Mouse (Mus musculus): Measurements from ENCODE around the gene Smyd2. TPM values are rescaled to one million over a fixed set of nuclear protein-coding genes. Genes with fewer than 3 reads are reported as not detected.

Smyd2 gene
- polyA plus RNA-seq, 1 experiment from 2014 or later: 69.5 TPM

DNA sequence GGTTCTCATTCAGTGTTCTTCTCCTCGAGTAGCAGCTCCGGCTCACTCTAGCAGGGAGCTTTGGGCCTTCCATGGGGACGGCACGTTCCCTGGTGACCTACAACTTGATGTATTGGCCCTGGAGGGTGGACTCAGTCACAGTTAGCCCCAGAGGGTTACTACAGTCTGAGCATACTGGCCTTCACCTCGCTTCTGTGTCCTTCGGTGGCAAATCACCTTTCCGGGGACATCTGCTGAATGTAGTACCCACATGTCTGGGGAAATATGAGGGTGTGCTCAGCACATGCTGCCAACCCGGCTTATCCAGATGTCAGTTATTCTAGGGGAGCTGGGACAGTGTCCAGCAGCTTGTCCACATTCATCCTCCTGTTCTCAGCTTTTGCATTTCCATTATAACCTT lies 48.6 kb downstream of the Smyd2 start:
- Histone ChIP-seq H3K4me1 (ENCODE audit: control insufficient read depth, insufficient read depth, low read length) (0 out of 2 replicates have a peak, but pooled peaks cover 4% of the 10 kb centered on the region), H3K36me3 (ENCODE audit: control insufficient read depth, insufficient read depth, low read length) (no peaks in the 10 kb centered on the region), H3K4me3 (replicated peaks; ENCODE audit: low read depth, low read length) (no peak overlapping the region), H3K27ac (replicated peaks; ENCODE audit: low read depth, low read length) (no peak overlapping the region), H3K27me3 (ENCODE audit: control insufficient read depth, insufficient read depth, low read length) (no peaks in the 10 kb centered on the region), H3K4me2 (ENCODE audit: low read length) (no peak overlapping the region), H3K9ac (replicated peaks; ENCODE audit: low read length) (no peak overlapping the region), H3K9me3 (ENCODE audit: control insufficient read depth, low read length) (no peaks in the 10 kb centered on the region)
- no peak for ATAC-seq (ENCODE audit: low FRiP score, low TSS enrichment)
- no peak for DNase-seq
- 91% methylated on average over 8 of the region's 8 CpGs for WGBS

DNA sequence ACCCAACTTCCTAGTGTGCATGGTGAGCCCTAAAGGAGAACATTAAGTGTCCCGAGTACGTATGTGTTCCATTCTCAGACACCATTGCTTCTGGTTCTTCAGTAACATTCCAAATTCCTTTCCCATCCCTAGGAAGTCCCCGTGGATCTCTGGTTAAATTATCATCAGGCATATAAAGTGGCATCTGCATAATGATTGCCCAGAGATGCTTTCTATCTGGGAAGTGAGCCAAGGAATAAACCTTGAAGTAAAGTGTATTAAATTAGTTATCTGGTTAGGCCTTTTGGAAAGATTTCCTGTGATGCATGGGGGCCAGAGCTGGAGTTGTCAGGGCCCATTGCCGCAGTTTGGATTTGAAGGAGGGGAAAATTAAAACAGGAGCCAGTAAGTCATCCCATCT lies 50.1 kb downstream of the Smyd2 start:
- Histone ChIP-seq H3K27ac (replicated peaks; ENCODE audit: low read depth, low read length) (no peak overlapping the region), H3K9me3 (ENCODE audit: control insufficient read depth, low read length) (no peaks in the 10 kb centered on the region)
- WGBS: 63% methylated on average over 4 of the region's 4 CpGs

DNA sequence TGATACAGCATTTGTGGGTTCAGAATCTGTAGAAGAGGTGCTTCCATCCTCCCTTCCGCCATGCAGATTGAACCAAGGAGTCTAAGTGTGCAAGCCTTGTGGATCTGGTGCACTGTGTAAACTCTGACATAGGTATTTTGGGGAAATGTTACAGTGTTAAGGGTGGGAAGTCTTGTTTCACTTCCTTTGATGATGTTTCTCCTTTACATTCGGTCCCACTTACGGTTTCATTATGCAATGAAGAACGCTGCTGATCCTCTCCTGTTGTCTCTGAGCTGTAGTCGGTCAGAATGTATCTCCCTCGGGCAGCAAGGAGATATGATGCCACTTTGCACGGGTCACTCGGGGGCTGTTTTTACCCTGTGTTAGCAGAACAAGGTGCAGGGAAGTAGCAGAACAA lies 50.5 kb downstream of the Smyd2 start:
- no peak for DNase-seq
- WGBS: 86% methylated on average over 8 of the region's 8 CpGs
- Histone ChIP-seq H3K27ac (replicated peaks; ENCODE audit: low read depth, low read length) (no peak overlapping the region), H3K36me3 (ENCODE audit: control insufficient read depth, insufficient read depth, low read length) (no peaks in the 10 kb centered on the region), H3K4me3 (replicated peaks; ENCODE audit: low read depth, low read length) (no peak overlapping the region), H3K4me2 (ENCODE audit: low read length) (no peak overlapping the region), H3K4me1 (ENCODE audit: control insufficient read depth, insufficient read depth, low read length) (0 out of 2 replicates have a peak, but pooled peaks cover 4% of the 10 kb centered on the region), H3K9ac (replicated peaks; ENCODE audit: low read length) (no peak overlapping the region), H3K9me3 (ENCODE audit: control insufficient read depth, low read length) (no peaks in the 10 kb centered on the region), H3K27me3 (ENCODE audit: control insufficient read depth, insufficient read depth, low read length) (no peaks in the 10 kb centered on the region)
- no peak for ATAC-seq (ENCODE audit: low FRiP score, low TSS enrichment)

More for the DNA sequence above, 50.1 kb downstream of the Smyd2 start:
- ATAC-seq (ENCODE audit: low FRiP score, low TSS enrichment) (no peak), DNase-seq (peak; percentile 51)
- Histone ChIP-seq H3K9ac (replicated peaks; ENCODE audit: low read length) (no peak overlapping the region), H3K27me3 (ENCODE audit: control insufficient read depth, insufficient read depth, low read length) (no peaks in the 10 kb centered on the region), H3K4me2 (ENCODE audit: low read length) (no peak overlapping the region), H3K4me1 (ENCODE audit: control insufficient read depth, insufficient read depth, low read length) (0 out of 2 replicates have a peak, but pooled peaks cover 4% of the 10 kb centered on the region), H3K36me3 (ENCODE audit: control insufficient read depth, insufficient read depth, low read length) (no peaks in the 10 kb centered on the region), H3K4me3 (replicated peaks; ENCODE audit: low read depth, low read length) (no peak overlapping the region)

DNA sequence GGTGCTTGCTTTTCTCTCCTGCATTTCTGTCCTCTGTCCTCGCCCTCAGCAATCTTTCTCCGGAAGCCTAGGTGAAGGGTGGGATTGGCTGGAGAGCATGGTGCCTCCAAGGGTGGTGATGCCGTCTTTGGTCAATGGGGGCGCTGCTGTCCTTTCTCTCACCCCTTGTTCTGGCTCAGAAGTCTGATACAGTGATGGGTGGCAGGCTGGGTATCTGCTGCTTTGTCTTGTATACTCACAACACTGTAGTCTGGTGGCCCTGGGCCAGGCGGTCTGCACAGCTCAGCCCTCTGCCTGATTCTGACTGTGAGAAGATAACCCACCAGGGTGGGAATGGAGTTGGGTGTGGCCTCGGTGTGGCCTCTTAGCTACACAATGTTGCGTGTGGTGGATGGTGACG lies 51.6 kb downstream of the Smyd2 start:
- 80% methylated on average over 8 of the region's 8 CpGs for WGBS
- Histone ChIP-seq H3K4me1 (ENCODE audit: control insufficient read depth, insufficient read depth, low read length) (0 out of 2 replicates have a peak, but pooled peaks cover 4% of the 10 kb centered on the region), H3K4me2 (ENCODE audit: low read length) (no peak overlapping the region), H3K27ac (replicated peaks; ENCODE audit: low read depth, low read length) (no peak overlapping the region), H3K36me3 (ENCODE audit: control insufficient read depth, insufficient read depth, low read length) (no peaks in the 10 kb centered on the region), H3K9ac (replicated peaks; ENCODE audit: low read length) (no peak overlapping the region), H3K9me3 (ENCODE audit: control insufficient read depth, low read length) (no peaks in the 10 kb centered on the region), H3K4me3 (replicated peaks; ENCODE audit: low read depth, low read length) (no peak overlapping the region), H3K27me3 (ENCODE audit: control insufficient read depth, insufficient read depth, low read length) (no peaks in the 10 kb centered on the region)
- ATAC-seq (ENCODE audit: low FRiP score, low TSS enrichment) (no peak), DNase-seq (no peak)

DNA sequence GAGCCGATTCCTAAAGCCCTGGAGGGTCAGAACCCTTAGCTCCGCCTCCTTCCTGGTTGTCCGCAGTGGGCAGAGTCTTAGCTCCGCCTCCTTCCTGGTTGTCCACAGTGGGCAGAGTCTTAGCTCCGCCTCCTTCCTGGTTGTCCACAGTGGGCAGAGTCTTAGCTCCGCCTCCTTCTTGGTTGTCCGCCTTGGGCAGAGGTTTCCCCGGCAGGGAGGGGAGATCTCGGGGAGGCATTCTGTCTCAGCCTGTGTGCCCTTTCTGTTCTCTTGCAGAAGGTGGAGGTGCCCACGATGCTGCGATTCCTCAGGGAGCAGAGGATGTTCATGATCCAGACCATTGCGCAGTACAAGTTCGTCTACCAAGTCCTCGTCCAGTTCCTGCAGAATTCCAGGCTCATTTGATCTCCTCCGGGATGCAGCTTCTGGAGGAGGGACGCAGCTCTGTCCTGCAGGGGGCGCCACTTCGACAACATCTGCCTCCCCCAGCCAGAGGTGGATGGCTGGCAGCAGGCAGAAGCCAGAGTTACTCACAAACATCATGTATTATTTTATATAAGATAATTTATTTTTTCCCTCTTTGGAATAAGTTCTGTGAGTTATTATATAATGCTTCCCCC lies 52.4 kb downstream of the Smyd2 start:
- DNase-seq (no peak), ATAC-seq (ENCODE audit: low FRiP score, low TSS enrichment) (no peak)
- Histone ChIP-seq H3K9me3 (ENCODE audit: control insufficient read depth, low read length) (no peaks in the 10 kb centered on the region), H3K27ac (replicated peaks; ENCODE audit: low read depth, low read length) (no peak overlapping the region), H3K4me1 (ENCODE audit: control insufficient read depth, insufficient read depth, low read length) (peaks cover 5% of the 10 kb centered on the region; the same call in 1 of the 2 replicates), H3K27me3 (ENCODE audit: control insufficient read depth, insufficient read depth, low read length) (no peaks in the 10 kb centered on the region), H3K9ac (replicated peaks; ENCODE audit: low read length) (no peak overlapping the region), H3K36me3 (ENCODE audit: control insufficient read depth, insufficient read depth, low read length) (no peaks in the 10 kb centered on the region), H3K4me3 (replicated peaks; ENCODE audit: low read depth, low read length) (no peak overlapping the region), H3K4me2 (ENCODE audit: low read length) (no peak overlapping the region)
- 91% methylated on average over 18 of the region's 18 CpGs for WGBS

DNA sequence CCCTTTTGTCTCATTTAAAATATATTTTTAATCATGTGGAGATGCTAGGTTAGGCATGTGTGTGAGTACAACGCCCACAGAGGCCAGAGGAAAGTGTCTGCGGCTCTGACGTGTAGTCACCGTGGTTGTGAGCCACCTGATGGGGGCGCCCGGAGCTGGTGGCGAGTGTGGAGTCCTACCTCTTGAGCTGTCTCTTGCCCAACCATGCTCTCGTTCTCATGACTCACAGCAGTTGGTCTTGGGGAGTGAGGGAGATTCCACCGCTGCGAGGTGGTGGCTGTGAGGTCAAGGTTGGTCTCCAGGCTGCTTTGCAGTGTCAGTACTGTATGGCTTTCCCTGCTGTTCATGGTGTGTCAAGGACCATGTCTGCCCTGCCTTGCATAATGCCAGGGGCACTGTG lies 54.1 kb downstream of the Smyd2 start:
- no peak for ATAC-seq (ENCODE audit: low FRiP score, low TSS enrichment)
- no peak for DNase-seq
- Histone ChIP-seq H3K4me2 (ENCODE audit: low read length) (no peak overlapping the region), H3K4me3 (replicated peaks; ENCODE audit: low read depth, low read length) (no peak overlapping the region), H3K27ac (replicated peaks; ENCODE audit: low read depth, low read length) (no peak overlapping the region), H3K4me1 (ENCODE audit: control insufficient read depth, insufficient read depth, low read length) (peaks cover 10% of the 10 kb centered on the region; the same call in 1 of the 2 replicates), H3K9me3 (ENCODE audit: control insufficient read depth, low read length) (no peaks in the 10 kb centered on the region), H3K9ac (replicated peaks; ENCODE audit: low read length) (no peak overlapping the region), H3K36me3 (ENCODE audit: control insufficient read depth, insufficient read depth, low read length) (no peaks in the 10 kb centered on the region), H3K27me3 (ENCODE audit: control insufficient read depth, insufficient read depth, low read length) (no peaks in the 10 kb centered on the region)
- WGBS: 83% methylated on average over 10 of the region's 10 CpGs

DNA sequence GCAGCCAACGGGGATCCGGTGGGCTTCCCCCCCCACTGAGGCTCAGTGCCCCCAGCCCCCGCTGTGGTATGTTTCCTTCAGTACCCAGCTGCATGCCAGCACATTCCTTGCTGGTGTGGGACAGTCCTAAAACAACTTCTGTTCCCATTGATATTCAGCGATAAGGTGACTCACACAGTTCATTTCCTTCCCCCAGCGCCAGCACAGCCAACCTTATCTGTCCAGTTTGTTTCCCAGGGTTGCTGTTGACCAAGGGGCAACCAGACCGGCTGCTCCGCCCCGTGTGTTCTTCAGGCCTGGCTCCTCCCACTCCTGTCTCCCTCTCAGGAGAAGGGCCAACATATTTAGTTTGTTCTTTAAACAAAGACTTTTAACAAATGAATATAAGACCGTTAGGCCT lies 54.7 kb downstream of the Smyd2 start:
- Histone ChIP-seq H3K36me3 (ENCODE audit: control insufficient read depth, insufficient read depth, low read length) (no peaks in the 10 kb centered on the region), H3K27ac (replicated peaks; ENCODE audit: low read depth, low read length) (no peak overlapping the region), H3K4me1 (ENCODE audit: control insufficient read depth, insufficient read depth, low read length) (peaks cover 10% of the 10 kb centered on the region; the same call in 1 of the 2 replicates), H3K4me2 (ENCODE audit: low read length) (no peak overlapping the region), H3K27me3 (ENCODE audit: control insufficient read depth, insufficient read depth, low read length) (no peaks in the 10 kb centered on the region), H3K9ac (replicated peaks; ENCODE audit: low read length) (no peak overlapping the region), H3K4me3 (replicated peaks; ENCODE audit: low read depth, low read length) (no peak overlapping the region), H3K9me3 (ENCODE audit: control insufficient read depth, low read length) (no peaks in the 10 kb centered on the region)
- ATAC-seq (ENCODE audit: low FRiP score, low TSS enrichment): no peak
- no peak for DNase-seq
- WGBS: 74% methylated on average over 9 of the region's 9 CpGs

DNA sequence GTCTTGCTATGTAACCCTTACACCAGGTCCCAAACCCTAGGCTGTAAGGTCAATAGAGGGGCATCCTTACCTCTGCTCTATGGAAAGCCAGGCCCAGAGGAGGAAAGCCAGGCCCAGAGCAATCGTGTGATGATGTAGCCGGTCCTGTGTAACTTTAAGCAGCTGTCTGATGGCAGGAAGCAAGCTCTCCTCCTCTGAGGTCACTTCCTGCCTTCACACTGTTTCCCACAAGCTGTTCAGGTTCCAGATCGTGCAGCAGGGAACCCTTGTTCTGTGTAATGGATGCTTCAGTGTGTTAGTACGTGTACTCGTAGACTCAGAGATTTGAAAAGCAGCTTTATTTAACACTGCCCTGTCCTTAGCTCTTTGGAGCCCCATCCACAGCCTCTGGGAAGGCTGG lies 55.1 kb downstream of the Smyd2 start:
- 78% methylated on average over 5 of the region's 5 CpGs for WGBS
- Histone ChIP-seq H3K4me3 (replicated peaks; ENCODE audit: low read depth, low read length) (no peak overlapping the region), H3K4me2 (ENCODE audit: low read length) (no peak overlapping the region), H3K27ac (replicated peaks; ENCODE audit: low read depth, low read length) (no peak overlapping the region), H3K9ac (replicated peaks; ENCODE audit: low read length) (no peak overlapping the region), H3K9me3 (ENCODE audit: control insufficient read depth, low read length) (no peaks in the 10 kb centered on the region), H3K4me1 (ENCODE audit: control insufficient read depth, insufficient read depth, low read length) (peaks cover 10% of the 10 kb centered on the region; the same call in 1 of the 2 replicates), H3K36me3 (ENCODE audit: control insufficient read depth, insufficient read depth, low read length) (no peaks in the 10 kb centered on the region), H3K27me3 (ENCODE audit: control insufficient read depth, insufficient read depth, low read length) (no peaks in the 10 kb centered on the region)
- ATAC-seq (ENCODE audit: low FRiP score, low TSS enrichment) (no peak), DNase-seq (no peak)

DNA sequence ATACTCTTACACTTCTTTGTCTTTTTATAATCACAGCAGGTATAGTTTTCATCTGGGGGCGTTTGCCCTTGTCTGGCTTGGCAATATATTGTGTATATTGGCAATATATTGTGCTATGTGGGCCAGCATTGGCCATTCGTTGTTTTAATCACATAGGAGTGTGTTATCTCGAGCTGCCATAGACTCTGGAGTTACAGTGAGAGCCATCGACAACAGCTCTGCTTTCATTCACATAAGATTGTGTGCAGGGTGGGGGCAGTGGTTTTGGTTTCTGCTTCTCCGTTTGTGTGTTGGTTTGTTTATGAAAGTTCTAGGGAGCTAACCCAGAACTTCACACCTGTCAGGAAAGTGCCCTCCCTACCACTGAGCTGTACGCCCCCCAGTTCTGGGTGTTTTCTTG lies 55.5 kb downstream of the Smyd2 start:
- Histone ChIP-seq H3K9ac (replicated peaks; ENCODE audit: low read length) (no peak overlapping the region), H3K4me2 (ENCODE audit: low read length) (no peak overlapping the region), H3K27ac (replicated peaks; ENCODE audit: low read depth, low read length) (no peak overlapping the region), H3K27me3 (ENCODE audit: control insufficient read depth, insufficient read depth, low read length) (no peaks in the 10 kb centered on the region), H3K36me3 (ENCODE audit: control insufficient read depth, insufficient read depth, low read length) (no peaks in the 10 kb centered on the region), H3K4me1 (ENCODE audit: control insufficient read depth, insufficient read depth, low read length) (peaks cover 6% of the 10 kb centered on the region; the same call in 1 of the 2 replicates), H3K9me3 (ENCODE audit: control insufficient read depth, low read length) (no peaks in the 10 kb centered on the region), H3K4me3 (replicated peaks; ENCODE audit: low read depth, low read length) (no peak overlapping the region)
- DNase-seq (no peak), ATAC-seq (ENCODE audit: low FRiP score, low TSS enrichment) (no peak)
- 91% methylated on average over 6 of the region's 6 CpGs for WGBS
